Mouse (Mus musculus) thymus, adult 2 months (tissue): ENCODE measurements around the gene Adora3.

Experiments used
- CTCF ChIP-seq: fragments of 200-500 bp; IDR thresholded peaks from 2 replicates; pipeline ENCODE4 v1.5.1; 2012; ENCODE audit warnings: mild to moderate bottlenecking, control low read depth, low read length, moderate library complexity, borderline replicate concordance; ENCODE audit not compliant: control insufficient read depth, poor library complexity, insufficient read depth; ENCODE audit errors: extremely low read depth
- POLR2A ChIP-seq: fragments of 200-500 bp; IDR thresholded peaks from 2 replicates; pipeline ENCODE4 v1.6.1; 2012; ENCODE audit warnings: mild to moderate bottlenecking, low read length, control low read depth, moderate library complexity; ENCODE audit not compliant: control insufficient read depth, poor library complexity, insufficient read depth; ENCODE audit errors: extremely low read depth

- TF ChIP-seq CTCF = no peak
- no peak for TF ChIP-seq POLR2A
Observed at GRCm38 (mm10) chr3:105904213-105904612, 33.6 kb downstream of the Adora3 start.
